Mouse (Mus musculus): Measurements from ENCODE around the gene Olfr483. TPM values are rescaled to one million over a fixed set of nuclear protein-coding genes. Genes with fewer than 3 reads are reported as not detected.

Olfr483 gene
- total RNA-seq (2014; fragmentation: Nextera tagmentation): not detected in 2 replicates
- not detected in 2 replicates for total RNA-seq (2017)

DNA sequence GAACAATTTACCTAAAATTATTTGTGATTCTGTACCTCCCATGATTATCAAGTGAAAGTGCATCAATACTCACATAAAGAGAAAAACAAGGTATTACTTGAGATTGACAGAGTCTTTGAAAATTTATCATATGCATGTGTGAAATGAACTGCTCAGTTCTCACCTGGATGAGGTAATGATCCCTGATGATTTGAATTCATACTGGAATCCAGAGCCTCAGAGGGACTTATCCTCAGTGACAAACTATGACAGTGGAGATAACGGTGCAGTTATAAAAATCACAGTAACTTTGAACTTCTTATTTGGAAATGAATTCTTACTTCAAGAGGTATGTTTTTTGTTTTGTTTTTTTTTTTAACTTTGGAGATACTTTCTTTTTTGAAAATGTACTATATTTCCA is at the start of gene Olfr483:
Olfr483 (plus strand) TSS at position 301 of the 400 bp plus-strand sequence.
- no peak for ATAC-seq (replicated peaks; ENCODE audit: poor library complexity, severe bottlenecking)

GRCm38 (mm10) chr7:108067246-108067645 is 33.4 kb upstream of the Olfr483 start, which contains the start of gene Olfr480:
Olfr480 (minus strand) TSS chr7:108067346.
- ATAC-seq (replicated peaks; ENCODE audit: poor library complexity, severe bottlenecking): no peak

DNA sequence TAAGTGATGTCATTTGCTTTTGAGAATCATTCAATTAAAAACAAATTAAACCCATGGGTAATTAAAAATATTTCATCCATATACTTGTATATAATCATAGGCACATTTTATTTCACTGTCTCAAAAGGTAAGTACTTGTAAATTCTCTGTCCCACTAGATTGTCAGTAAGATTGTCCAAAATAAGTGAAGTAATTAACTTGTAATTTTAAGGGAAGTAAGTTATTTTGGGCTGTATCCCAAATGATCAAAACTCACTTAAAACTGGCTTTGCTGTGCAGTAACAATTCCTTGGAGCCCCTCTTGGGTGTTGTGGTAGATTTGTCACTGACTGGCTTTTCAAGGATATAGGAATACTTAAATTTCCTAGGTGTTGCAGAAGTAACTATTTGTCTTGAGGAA is 21.1 kb upstream of the Olfr483 start, which contains the start of gene Olfr481:
Olfr481 (plus strand) TSS at position 301 of the 400 bp plus-strand sequence.
- ATAC-seq (replicated peaks; ENCODE audit: poor library complexity, severe bottlenecking): no peak

DNA sequence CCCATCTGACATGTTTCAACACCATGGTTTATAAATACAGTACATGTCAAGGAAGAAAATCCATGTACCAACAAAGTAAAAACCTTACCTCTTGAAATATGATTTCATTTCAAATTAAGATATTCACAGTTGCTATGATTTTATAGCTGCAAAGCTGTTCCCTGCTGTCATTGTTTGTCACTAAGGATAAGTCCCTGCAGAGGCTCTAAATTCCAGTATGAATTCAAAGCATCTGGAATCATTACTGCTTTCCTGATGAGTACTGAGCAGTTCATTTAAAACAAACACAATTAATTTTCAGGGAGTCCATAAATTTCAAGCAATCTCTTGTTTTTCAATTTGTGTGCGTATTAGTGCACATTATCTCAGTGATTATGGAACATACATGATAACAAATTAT is 3.2 kb upstream of the Olfr483 start, which contains the start of gene Olfr482:
Olfr482 (minus strand) TSS at position 101 of the 400 bp plus-strand sequence.
- no peak for ATAC-seq (replicated peaks; ENCODE audit: poor library complexity, severe bottlenecking)

GRCm38 (mm10) chr7:108120681-108121080 is 20.0 kb downstream of the Olfr483 start:
- no peak for ATAC-seq (replicated peaks; ENCODE audit: poor library complexity, severe bottlenecking)

DNA sequence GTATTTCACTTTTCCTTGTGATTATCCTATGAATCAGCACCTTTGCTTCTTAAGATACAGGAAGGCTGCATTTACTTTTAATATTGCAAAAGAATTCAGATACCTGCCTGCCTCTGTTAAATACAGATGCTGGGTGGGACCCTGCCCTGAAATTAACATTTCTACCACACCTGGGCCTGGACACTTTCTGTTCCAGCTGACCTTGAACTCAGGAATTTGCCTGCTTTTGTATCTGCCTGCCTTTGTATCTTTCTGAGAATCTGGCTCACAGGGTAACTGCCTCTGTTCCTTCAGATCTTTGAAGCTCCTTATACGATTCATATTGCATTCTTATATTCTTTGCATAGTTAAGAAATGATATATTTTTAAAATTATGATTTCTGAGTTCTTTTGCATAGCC is 20.8 kb downstream of the Olfr483 start:
- ATAC-seq (replicated peaks; ENCODE audit: poor library complexity, severe bottlenecking): no peak

DNA sequence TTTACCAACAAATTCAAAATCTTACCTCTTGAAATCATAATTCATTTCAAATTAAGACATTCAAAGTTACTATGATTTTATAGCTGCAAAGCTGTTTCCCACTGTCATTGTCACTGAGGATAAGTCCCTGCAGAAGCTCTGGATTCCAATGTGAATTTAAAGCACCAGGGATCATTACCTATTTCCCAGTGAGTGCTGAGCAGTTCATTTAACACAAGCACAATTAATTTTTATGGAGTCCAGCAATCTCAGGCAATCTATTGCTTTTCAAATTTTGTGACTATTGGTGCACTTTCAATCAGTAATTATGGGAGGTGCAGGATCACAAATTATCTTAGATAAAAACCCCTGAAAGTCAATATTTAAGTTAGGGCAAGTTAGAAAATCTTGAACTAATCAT is 26.7 kb downstream of the Olfr483 start, which contains the start of gene Olfr484:
Olfr484 (minus strand) TSS at position 101 of the 400 bp plus-strand sequence.
- ATAC-seq (replicated peaks; ENCODE audit: poor library complexity, severe bottlenecking): no peak

Other genes with a start within 250 kb of the Olfr483 start
- gene Olfr472, start 202.9 kb upstream of the Olfr483 start, total RNA-seq (2014; fragmentation: Nextera tagmentation): not detected in 2 replicates
- 0.05 TPM in 1 of 2 replicates, not detected in the other for gene Olfr472, start 202.9 kb upstream of the Olfr483 start, total RNA-seq (2017)
- gene Olfr473, start 170.4 kb upstream of the Olfr483 start, total RNA-seq (2014; fragmentation: Nextera tagmentation): not detected in 2 replicates
- gene Olfr473, start 170.4 kb upstream of the Olfr483 start, total RNA-seq (2017): not detected in 2 replicates
- gene Olfr474, start 146.2 kb upstream of the Olfr483 start, total RNA-seq (2014; fragmentation: Nextera tagmentation): not detected in 2 replicates
- not detected in 2 replicates for gene Olfr474, start 146.2 kb upstream of the Olfr483 start, total RNA-seq (2017)
- not detected in 2 replicates for gene Olfr476, start 136.0 kb upstream of the Olfr483 start, total RNA-seq (2014; fragmentation: Nextera tagmentation)
- gene Olfr476, start 136.0 kb upstream of the Olfr483 start, total RNA-seq (2017): not detected in 2 replicates
- not detected in 2 replicates for gene Olfr477, start 114.2 kb upstream of the Olfr483 start, total RNA-seq (2014; fragmentation: Nextera tagmentation)
- not detected in 2 replicates for gene Olfr477, start 114.2 kb upstream of the Olfr483 start, total RNA-seq (2017)
- not detected in 2 replicates for gene Olfr478, start 66.9 kb upstream of the Olfr483 start, total RNA-seq (2014; fragmentation: Nextera tagmentation)
- gene Olfr478, start 66.9 kb upstream of the Olfr483 start, total RNA-seq (2017): not detected in 2 replicates
- not detected in 2 replicates for gene Olfr479, start 50.2 kb upstream of the Olfr483 start, total RNA-seq (2014; fragmentation: Nextera tagmentation)
- not detected in 2 replicates for gene Olfr479, start 50.2 kb upstream of the Olfr483 start, total RNA-seq (2017)
- not detected in 2 replicates for gene Olfr480, start 33.5 kb upstream of the Olfr483 start, total RNA-seq (2014; fragmentation: Nextera tagmentation)
- not detected in 2 replicates for gene Olfr480, start 33.5 kb upstream of the Olfr483 start, total RNA-seq (2017)
- not detected in 2 replicates for gene Olfr481, start 21.0 kb upstream of the Olfr483 start, total RNA-seq (2014; fragmentation: Nextera tagmentation)
- gene Olfr481, start 21.0 kb upstream of the Olfr483 start, total RNA-seq (2017): not detected in 2 replicates
- gene Olfr482, start 3.3 kb upstream of the Olfr483 start, total RNA-seq (2014; fragmentation: Nextera tagmentation): not detected in 2 replicates
- 0.10 TPM in 1 of 2 replicates, not detected in the other for gene Olfr482, start 3.3 kb upstream of the Olfr483 start, total RNA-seq (2017)
- gene Olfr484, start 26.6 kb downstream of the Olfr483 start, total RNA-seq (2014; fragmentation: Nextera tagmentation): not detected in 2 replicates
- gene Olfr484, start 26.6 kb downstream of the Olfr483 start, total RNA-seq (2017): not detected in 2 replicates
- gene Olfr485, start 59.0 kb downstream of the Olfr483 start, total RNA-seq (2014; fragmentation: Nextera tagmentation): not detected in 2 replicates
- gene Olfr485, start 59.0 kb downstream of the Olfr483 start, total RNA-seq (2017): not detected in 2 replicates
- not detected in 2 replicates for gene Olfr486, start 71.9 kb downstream of the Olfr483 start, total RNA-seq (2014; fragmentation: Nextera tagmentation)
- not detected in 2 replicates for gene Olfr486, start 71.9 kb downstream of the Olfr483 start, total RNA-seq (2017)
- not detected in 2 replicates for gene Olfr487, start 113.8 kb downstream of the Olfr483 start, total RNA-seq (2014; fragmentation: Nextera tagmentation)
- not detected in 2 replicates for gene Olfr487, start 113.8 kb downstream of the Olfr483 start, total RNA-seq (2017)
- not detected in 2 replicates for gene Olfr488, start 157.5 kb downstream of the Olfr483 start, total RNA-seq (2014; fragmentation: Nextera tagmentation)
- gene Olfr488, start 157.5 kb downstream of the Olfr483 start, total RNA-seq (2017): not detected in 2 replicates
- gene Olfr490, start 188.1 kb downstream of the Olfr483 start, total RNA-seq (2014; fragmentation: Nextera tagmentation): not detected in 2 replicates
- not detected in 2 replicates for gene Olfr490, start 188.1 kb downstream of the Olfr483 start, total RNA-seq (2017)
- gene Olfr491, start 212.6 kb downstream of the Olfr483 start, total RNA-seq (2014; fragmentation: Nextera tagmentation): not detected in 2 replicates
- not detected in 2 replicates for gene Olfr491, start 212.6 kb downstream of the Olfr483 start, total RNA-seq (2017)
- gene Olfr492, start 222.8 kb downstream of the Olfr483 start, total RNA-seq (2014; fragmentation: Nextera tagmentation): not detected in 2 replicates
- not detected in 2 replicates for gene Olfr492, start 222.8 kb downstream of the Olfr483 start, total RNA-seq (2017)
- gene Olfr493, start 246.1 kb downstream of the Olfr483 start, total RNA-seq (2014; fragmentation: Nextera tagmentation): not detected in 2 replicates
- gene Olfr493, start 246.1 kb downstream of the Olfr483 start, total RNA-seq (2017): not detected in 2 replicates